Mouse (Mus musculus) limb, embryonic 13.5 days (tissue): ENCODE results near the gene Grid1. TPM values are rescaled to one million over a fixed set of nuclear protein-coding genes. Genes with fewer than 3 reads are reported as not detected.
A peak's percentile ranks its signal among the peaks of the same experiment; 100 is the strongest.

Source experiments
- ATAC-seq: fragments of 200-750 bp; cut with Nextera tagmentation; 2 replicates; pipeline ENCODE4 v1.8.0; 2017; ENCODE audit warnings: low read depth, moderate number of reproducible peaks, moderate TSS enrichment; ENCODE audit not compliant: low FRiP score
- H3K27ac ChIP-seq: fragments of 300-500 bp; sonication (generic); 2 replicates; pipeline ENCODE4 v1.5.1; 2015; ENCODE audit warnings: inconsistent platforms, mild to moderate bottlenecking, moderate library complexity
- H3K27me3 ChIP-seq: fragments of 300-500 bp; sonication (generic); 2 replicates; pipeline ENCODE4 v1.6.1; 2015; ENCODE audit warnings: mild to moderate bottlenecking, inconsistent platforms
- H3K36me3 ChIP-seq: fragments of 300-500 bp; sonication (generic); 2 replicates; pipeline ENCODE4 v1.6.1; 2015; ENCODE audit warnings: inconsistent platforms, mild to moderate bottlenecking, moderate library complexity
- H3K4me1 ChIP-seq: fragments of 300-500 bp; sonication (generic); 2 replicates; pipeline ENCODE4 v1.6.1; 2015; ENCODE audit warnings: inconsistent platforms
- H3K4me2 ChIP-seq: fragments of 300-500 bp; sonication (generic); replicated peaks from 2 replicates; pipeline ENCODE4 v1.6.1; 2015; ENCODE audit warnings: inconsistent platforms, mild to moderate bottlenecking, moderate library complexity
- H3K4me3 ChIP-seq: fragments of 300-500 bp; sonication (generic); 2 replicates; pipeline ENCODE4 v1.5.1; 2015; ENCODE audit warnings: moderate library complexity, mild to moderate bottlenecking, inconsistent platforms
- H3K9ac ChIP-seq: fragments of 300-500 bp; sonication (generic); 2 replicates; pipeline ENCODE4 v1.6.1; 2015; ENCODE audit warnings: mild to moderate bottlenecking, inconsistent platforms
- H3K9me3 ChIP-seq: fragments of 300-500 bp; sonication (generic); 2 replicates; pipeline ENCODE4 v1.6.1; 2016; ENCODE audit warnings: inconsistent platforms
- WGBS: fragments of 180-500 bp; shearing (Covaris S2); methylation state at CpG from one replicate; pipeline ENCODE4 v1.1.7; 2015; 5-methylcytosine and 5-hydroxymethylcytosine counted together
- polyA plus RNA-seq: library from polyadenylated mRNA; unstranded; fragments of >200 nt; fragmentation: Nextera tagmentation; extraction: Ambion mirVana; gene quantifications from 2 replicates; pipeline ENCODE4 v1.2.1, GENCODE M21; 2015

Gene Grid1
- polyA plus RNA-seq, 1 experiment from 2014 or later, result 0.50 TPM

DNA sequence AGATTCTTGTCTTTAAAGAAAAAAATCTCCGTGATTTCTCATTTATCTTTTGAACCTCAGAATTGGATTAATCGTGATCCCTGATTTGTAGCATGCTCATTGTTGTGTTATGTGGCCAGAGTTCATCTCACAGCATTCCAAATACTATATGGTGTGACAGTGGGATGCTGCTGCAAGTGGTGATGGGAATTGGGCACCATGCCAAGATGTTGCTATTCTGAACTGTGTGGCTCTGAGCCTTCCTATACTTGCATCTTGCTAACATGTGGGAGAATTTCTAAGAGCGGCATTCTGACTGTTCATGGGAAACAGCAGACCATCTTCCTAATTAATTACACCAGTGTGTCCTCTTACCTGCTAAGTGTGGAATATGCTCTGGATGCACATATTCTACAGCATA lies 332.5 kb downstream of the Grid1 start:
- H3K27me3 ChIP-seq, result no peaks in the 10 kb centered on the region
- no peak overlapping the region for H3K4me3 ChIP-seq
- no peak overlapping the region for H3K9ac ChIP-seq
- H3K36me3 ChIP-seq, result no peaks in the 10 kb centered on the region
- no peak overlapping the region for H3K4me2 ChIP-seq
- H3K27ac ChIP-seq, result no peak overlapping the region
- ATAC-seq, result no peak; the same call in 1 of the 2 replicates
- 0 out of 2 replicates have a peak, but pooled peaks cover 5% of the 10 kb centered on the region for H3K4me1 ChIP-seq
- H3K9me3 ChIP-seq, result no peaks in the 10 kb centered on the region
- WGBS, result 80% methylated on average over 3 of the region's 3 CpGs

DNA sequence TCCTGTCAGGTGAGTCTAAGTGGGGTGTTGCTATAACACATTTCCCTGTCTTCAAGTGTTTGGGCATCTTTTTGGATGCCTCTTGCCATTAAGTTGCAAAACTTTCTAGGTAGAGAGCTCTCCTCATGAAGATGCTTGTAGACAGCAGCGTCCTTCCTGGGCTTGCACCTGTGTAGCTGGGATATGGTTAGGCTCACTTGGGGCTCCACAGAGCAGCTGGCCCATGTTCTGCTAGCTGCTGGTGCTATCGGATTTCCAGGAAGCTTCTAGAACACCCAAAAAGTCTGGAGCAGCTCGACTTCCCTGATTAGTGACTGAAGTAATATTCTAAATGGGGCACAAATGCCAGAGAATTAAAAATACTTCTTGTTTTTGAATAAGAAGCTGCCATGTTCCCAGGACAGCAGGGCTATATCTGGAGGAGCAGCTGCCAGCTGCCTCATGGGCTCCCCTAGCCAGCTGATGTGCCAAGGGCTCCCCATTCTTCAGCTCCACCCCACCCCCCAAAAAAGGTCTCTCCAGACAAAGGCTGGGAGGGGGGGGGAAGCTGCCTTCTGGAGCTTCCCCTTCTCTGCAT lies 333.9 kb downstream of the Grid1 start:
- H3K9me3 ChIP-seq, result no peaks in the 10 kb centered on the region
- 52% methylated on average over 3 of the region's 3 CpGs for WGBS
- 0 out of 2 replicates have a peak, but pooled peaks cover 5% of the 10 kb centered on the region for H3K4me1 ChIP-seq
- H3K27me3 ChIP-seq, result no peaks in the 10 kb centered on the region
- H3K4me3 ChIP-seq, result no peak overlapping the region
- no peak overlapping the region for H3K27ac ChIP-seq
- no peaks in the 10 kb centered on the region for H3K36me3 ChIP-seq
- ATAC-seq, result 0 out of 2 replicates have a peak, but pooled peaks have one; percentile 21
- no peak overlapping the region for H3K4me2 ChIP-seq
- H3K9ac ChIP-seq, result no peak overlapping the region

DNA sequence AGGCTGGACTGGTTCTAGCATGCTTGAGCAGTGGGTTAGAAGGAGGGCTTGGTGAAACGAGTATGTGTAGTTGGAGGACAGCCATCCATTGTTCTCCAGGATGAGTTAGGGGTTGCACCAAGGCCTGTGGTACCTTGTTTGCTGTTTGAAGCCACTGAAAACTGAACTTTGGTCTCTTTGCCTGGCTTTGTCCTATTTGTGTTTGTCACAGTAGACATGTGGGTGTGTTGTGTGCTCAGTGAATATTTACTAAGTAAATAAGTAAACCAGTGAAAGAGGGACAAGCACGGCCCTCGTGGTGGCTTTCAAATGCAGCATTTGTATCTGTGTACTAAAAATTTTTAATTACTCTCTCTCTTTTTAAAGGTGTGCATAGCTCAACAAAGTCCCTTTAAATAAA lies 334.5 kb downstream of the Grid1 start:
- Histone ChIP-seq H3K9ac (no peak overlapping the region), H3K4me3 (no peak overlapping the region), H3K9me3 (no peaks in the 10 kb centered on the region), H3K4me2 (no peak overlapping the region), H3K4me1 (0 out of 2 replicates have a peak, but pooled peaks cover 5% of the 10 kb centered on the region), H3K27me3 (no peaks in the 10 kb centered on the region), H3K27ac (no peak overlapping the region), H3K36me3 (no peaks in the 10 kb centered on the region)
- WGBS, result 46% methylated on average over 3 of the region's 3 CpGs
- peak; percentile 52; the same call in 1 of the 2 replicates for ATAC-seq

DNA sequence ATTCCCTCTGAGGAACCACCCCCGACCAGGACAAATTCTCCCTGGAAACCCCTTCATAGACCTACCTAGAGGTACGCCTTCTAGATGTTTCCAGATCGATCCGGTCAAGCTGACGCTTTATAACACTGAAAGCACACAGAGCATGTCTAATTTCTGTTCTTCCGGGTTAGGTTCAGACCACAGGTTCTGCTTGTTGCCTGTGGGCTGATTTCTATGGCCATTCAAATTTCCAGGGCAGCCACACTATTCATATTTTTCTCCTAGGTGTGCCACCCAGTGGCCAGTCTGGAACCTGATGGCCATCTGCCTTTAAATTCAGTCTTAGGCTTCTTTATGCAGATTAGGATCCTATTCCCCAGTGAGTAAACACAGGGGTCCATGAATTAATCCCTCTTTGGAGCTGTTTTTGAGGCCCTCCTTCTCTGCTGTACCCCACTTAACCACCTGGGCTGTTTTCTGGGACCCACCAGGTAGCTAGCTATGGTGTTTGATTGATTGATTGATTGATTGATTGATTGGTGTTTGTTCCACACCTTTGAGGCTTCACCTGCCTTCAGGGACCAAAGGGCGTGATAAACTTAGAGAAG lies 337.3 kb downstream of the Grid1 start:
- no peak overlapping the region for H3K4me2 ChIP-seq
- 83% methylated on average over 7 of the region's 7 CpGs for WGBS

DNA sequence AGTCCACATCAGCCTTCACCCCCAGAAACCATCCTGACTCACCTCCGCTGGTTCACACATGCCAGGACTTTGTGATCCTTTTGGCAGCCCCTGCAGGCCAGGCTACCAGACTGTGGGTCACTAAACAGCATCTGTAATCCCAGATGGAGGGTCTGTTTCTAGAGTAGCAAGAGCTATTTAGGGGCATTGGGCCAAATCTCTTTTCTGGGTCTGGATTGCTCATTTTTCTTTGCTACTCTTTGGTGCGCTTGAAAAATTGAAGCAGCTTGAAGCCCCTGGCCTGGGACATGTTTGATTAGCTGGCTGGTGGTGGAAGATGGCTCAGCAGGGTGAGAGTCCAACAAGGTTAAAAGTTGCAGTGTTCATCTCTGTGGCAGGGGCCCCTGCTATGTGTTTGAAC lies 339.4 kb downstream of the Grid1 start:
- H3K9me3 ChIP-seq, result no peaks in the 10 kb centered on the region
- no peak overlapping the region for H3K27ac ChIP-seq
- no peaks in the 10 kb centered on the region for H3K27me3 ChIP-seq
- WGBS, result 79% methylated on average over 2 of the region's 2 CpGs
- no peak overlapping the region for H3K9ac ChIP-seq
- no peak for ATAC-seq
- no peak overlapping the region for H3K4me3 ChIP-seq
- H3K36me3 ChIP-seq, result no peaks in the 10 kb centered on the region
- H3K4me2 ChIP-seq, result no peak overlapping the region
- H3K4me1 ChIP-seq, result 0 out of 2 replicates have a peak, but pooled peaks cover under 1% of the 10 kb centered on the region

More for the DNA sequence above, 337.3 kb downstream of the Grid1 start:
- Histone ChIP-seq H3K4me3 (no peak overlapping the region), H3K27me3 (no peaks in the 10 kb centered on the region), H3K9ac (no peak overlapping the region), H3K9me3 (no peaks in the 10 kb centered on the region), H3K36me3 (no peaks in the 10 kb centered on the region), H3K4me1 (0 out of 2 replicates have a peak, but pooled peaks cover 5% of the 10 kb centered on the region), H3K27ac (no peak overlapping the region)
- ATAC-seq, result no peak

DNA sequence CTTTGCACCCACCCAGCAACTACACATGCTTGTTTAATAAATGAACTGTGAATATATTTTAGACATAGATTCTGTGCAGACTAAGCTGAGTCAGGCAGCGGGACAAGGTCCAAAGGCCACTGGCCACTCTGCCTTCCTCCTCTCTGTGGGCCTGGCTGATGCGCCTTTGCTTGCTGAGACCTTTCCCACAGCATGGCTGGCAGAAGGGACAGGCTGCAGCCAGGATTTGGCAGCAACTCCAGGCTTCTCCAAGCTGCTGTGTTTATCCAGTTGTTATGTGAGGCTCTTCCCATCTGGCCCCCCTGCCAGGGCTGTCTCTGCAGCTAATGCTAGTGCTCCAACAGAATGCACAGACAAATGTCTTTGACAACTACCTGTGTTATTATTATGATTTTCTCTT lies 347.5 kb downstream of the Grid1 start:
- Histone ChIP-seq H3K36me3 (no peaks in the 10 kb centered on the region), H3K4me3 (no peak overlapping the region), H3K27me3 (no peaks in the 10 kb centered on the region), H3K9me3 (no peaks in the 10 kb centered on the region), H3K4me2 (no peak overlapping the region), H3K4me1 (no peaks in the 10 kb centered on the region), H3K27ac (no peak overlapping the region), H3K9ac (no peak overlapping the region)
- WGBS, result 90% methylated on average over 2 of the region's 2 CpGs
- no peak for ATAC-seq

DNA sequence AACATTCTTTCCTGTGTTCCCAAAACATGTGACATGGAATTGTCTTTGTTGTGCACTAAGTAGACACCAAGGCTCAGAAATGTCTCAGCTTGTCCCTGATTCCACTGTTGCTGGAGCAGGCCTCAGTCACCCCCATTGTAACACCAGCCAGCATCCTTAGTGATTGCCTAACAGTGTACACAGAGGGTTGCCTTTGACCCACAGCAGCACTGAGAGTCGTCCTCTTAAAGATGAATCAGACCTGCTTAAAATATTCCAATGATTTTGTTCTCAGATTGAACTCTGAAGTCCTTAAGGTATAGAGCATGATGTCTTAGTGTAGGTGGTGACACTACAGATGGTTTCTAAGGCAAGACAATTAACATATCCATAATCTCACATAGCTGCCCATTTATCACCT lies 354.0 kb downstream of the Grid1 start:
- H3K9ac ChIP-seq, result no peak overlapping the region
- no peak overlapping the region for H3K4me2 ChIP-seq
- 73% methylated on average over 1 of the region's 1 CpGs for WGBS

DNA sequence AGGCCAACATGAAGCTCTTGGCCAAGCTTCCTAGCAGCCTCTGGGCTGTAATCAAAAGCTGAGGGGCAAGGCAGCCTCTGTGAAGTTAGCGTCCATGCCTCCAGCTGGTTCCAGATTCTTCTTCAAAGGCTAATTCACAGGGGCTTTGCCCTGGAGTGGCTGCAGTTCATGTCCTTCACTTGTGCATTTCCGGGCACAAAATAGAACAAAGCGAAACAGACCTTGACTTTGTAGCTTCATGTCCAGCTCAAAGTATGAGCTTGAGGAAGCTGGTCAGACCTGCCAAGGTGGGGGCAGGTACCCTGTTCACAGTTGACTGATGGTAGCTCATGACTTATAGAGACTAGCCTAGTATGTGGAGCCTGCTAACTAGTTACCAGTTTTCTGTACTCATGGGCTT lies 356.1 kb downstream of the Grid1 start:
- Histone ChIP-seq H3K4me2 (no peak overlapping the region), H3K27me3 (no peaks in the 10 kb centered on the region)
- WGBS, result 91% methylated on average over 3 of the region's 3 CpGs

More for the DNA sequence above, 354.0 kb downstream of the Grid1 start:
- H3K27me3 ChIP-seq, result no peaks in the 10 kb centered on the region
- no peaks in the 10 kb centered on the region for H3K9me3 ChIP-seq
- no peaks in the 10 kb centered on the region for H3K4me1 ChIP-seq
- H3K36me3 ChIP-seq, result no peaks in the 10 kb centered on the region
- no peak overlapping the region for H3K4me3 ChIP-seq
- H3K27ac ChIP-seq, result no peak overlapping the region
- no peak for ATAC-seq

DNA sequence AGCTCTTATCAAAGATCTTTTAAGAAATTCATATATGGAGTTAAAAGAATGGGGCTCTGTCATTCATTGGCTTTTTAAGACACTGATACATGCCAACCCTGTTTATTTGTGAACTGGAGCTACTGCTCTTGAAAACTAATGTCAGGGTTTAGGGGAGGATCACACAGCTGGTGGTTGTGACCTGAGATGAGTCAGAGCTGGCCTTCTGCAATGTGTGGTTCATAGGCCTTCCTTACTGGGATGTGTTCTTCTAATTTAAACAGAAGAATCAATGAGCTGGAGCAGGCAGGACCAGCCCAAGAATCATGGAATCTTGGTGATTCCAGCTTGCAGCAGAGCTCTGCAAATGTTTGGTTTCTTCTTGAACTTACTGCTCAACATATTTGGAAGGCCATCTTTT lies 359.2 kb downstream of the Grid1 start:
- Histone ChIP-seq H3K4me1 (no peaks in the 10 kb centered on the region), H3K4me2 (no peak overlapping the region), H3K27ac (no peak overlapping the region), H3K36me3 (no peaks in the 10 kb centered on the region), H3K27me3 (no peaks in the 10 kb centered on the region), H3K4me3 (no peak overlapping the region), H3K9me3 (no peaks in the 10 kb centered on the region), H3K9ac (no peak overlapping the region)
- ATAC-seq, result no peak

More for the DNA sequence above, 356.1 kb downstream of the Grid1 start:
- Histone ChIP-seq H3K4me1 (no peaks in the 10 kb centered on the region), H3K36me3 (no peaks in the 10 kb centered on the region), H3K4me3 (no peak overlapping the region), H3K9ac (no peak overlapping the region), H3K27ac (no peak overlapping the region), H3K9me3 (no peaks in the 10 kb centered on the region)
- no peak for ATAC-seq

DNA sequence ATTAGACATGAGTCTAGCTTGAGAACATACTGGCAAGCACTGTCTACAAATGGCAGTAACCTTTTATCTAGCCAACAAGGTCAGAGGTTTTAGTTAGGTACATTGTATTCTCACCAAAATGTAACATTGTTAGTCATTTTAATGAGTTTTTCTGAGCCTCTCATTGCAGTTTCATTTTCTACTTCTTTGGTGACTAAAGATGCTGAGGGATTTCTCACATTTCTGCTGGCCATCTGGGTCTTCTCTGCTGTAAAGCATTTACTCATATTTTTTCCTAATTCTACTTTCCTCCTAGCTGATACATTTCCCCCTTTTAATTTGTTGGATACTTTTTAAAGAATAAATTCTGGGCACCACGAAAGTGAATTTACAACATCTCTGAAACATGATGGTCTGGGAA lies 365.5 kb downstream of the Grid1 start:
- H3K9ac ChIP-seq, result no peak overlapping the region
- 71% methylated on average over 1 of the region's 1 CpGs for WGBS
- H3K4me1 ChIP-seq, result no peaks in the 10 kb centered on the region
- no peaks in the 10 kb centered on the region for H3K9me3 ChIP-seq
- H3K4me2 ChIP-seq, result no peak overlapping the region
- no peak for ATAC-seq
- H3K36me3 ChIP-seq, result no peaks in the 10 kb centered on the region
- no peak overlapping the region for H3K4me3 ChIP-seq
- H3K27ac ChIP-seq, result no peak overlapping the region
- H3K27me3 ChIP-seq, result no peaks in the 10 kb centered on the region

DNA sequence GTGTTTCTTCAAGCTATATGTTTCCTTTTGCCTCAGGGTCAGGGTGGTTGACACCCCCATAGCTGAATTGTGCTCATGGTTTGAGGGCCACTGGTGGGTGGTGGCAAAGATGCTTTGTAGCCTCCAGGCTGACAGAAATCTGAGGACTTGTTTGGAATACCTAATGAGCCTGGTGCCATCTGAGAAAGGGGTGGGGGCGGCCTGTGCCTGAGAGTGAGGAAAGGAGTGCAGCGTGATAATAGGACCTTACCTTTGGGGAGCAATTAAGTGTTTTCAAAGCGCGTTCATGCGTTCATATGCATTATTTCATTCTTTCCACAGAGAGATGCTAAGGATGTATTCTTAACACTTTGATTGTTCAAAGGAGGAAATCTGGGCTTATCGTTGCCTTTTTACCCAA lies 372.3 kb downstream of the Grid1 start:
- Histone ChIP-seq H3K4me1 (no peaks in the 10 kb centered on the region), H3K9ac (no peak overlapping the region), H3K4me3 (no peak overlapping the region), H3K36me3 (no peaks in the 10 kb centered on the region), H3K27me3 (no peaks in the 10 kb centered on the region), H3K27ac (no peak overlapping the region), H3K9me3 (no peaks in the 10 kb centered on the region), H3K4me2 (no peak overlapping the region)
- ATAC-seq, result no peak
- 80% methylated on average over 6 of the region's 6 CpGs for WGBS

DNA sequence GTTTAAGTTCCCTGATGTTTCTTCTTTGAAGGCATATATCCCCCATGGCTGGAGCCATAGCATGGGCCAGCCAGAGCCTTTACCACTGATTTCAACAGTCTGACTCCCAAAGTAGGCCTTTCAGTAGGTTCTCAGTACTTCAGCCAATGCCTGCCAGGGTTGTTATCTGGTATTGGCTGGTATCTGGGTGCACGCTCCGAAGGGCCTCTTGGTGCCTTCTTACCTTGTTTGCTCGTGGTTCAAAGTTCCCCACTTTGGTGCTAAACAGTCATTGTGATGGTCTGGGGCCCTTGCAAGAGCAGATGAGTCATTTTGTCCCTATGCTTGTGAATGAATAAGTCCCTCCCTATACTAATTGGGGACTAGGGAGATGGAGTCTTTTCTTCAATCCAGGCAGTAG lies 377.5 kb downstream of the Grid1 start:
- WGBS, result 80% methylated on average over 3 of the region's 3 CpGs
- Histone ChIP-seq H3K9me3 (no peaks in the 10 kb centered on the region), H3K4me3 (no peak overlapping the region), H3K27me3 (no peaks in the 10 kb centered on the region), H3K27ac (no peak overlapping the region), H3K36me3 (no peaks in the 10 kb centered on the region), H3K4me1 (no peaks in the 10 kb centered on the region), H3K9ac (no peak overlapping the region), H3K4me2 (no peak overlapping the region)
- ATAC-seq, result no peak

DNA sequence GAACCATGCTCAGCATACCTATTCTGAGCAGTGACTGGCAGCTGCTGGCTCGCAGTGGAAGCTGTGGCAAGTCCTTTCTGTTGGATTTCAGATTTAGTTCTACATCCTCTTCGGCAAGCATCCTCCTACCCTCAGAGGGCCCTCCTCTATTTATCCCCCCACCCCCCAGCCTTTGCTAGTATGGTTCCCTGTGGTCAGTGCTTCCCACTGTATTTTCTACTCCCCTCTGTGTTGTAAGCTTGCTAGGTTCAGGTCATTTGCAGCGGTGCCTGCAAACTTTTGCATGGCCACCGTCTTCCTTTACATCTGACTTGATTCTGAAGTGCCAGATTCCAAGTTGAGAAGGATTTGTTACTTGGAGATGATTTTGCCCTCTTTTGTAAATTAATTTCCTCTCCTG lies 378.5 kb downstream of the Grid1 start:
- WGBS, result 84% methylated on average over 4 of the region's 4 CpGs
- no peak overlapping the region for H3K4me3 ChIP-seq
- H3K27ac ChIP-seq, result no peak overlapping the region
- no peak overlapping the region for H3K4me2 ChIP-seq
- ATAC-seq, result no peak
- no peak overlapping the region for H3K9ac ChIP-seq
- no peaks in the 10 kb centered on the region for H3K4me1 ChIP-seq
- H3K36me3 ChIP-seq, result no peaks in the 10 kb centered on the region
- no peaks in the 10 kb centered on the region for H3K27me3 ChIP-seq
- no peaks in the 10 kb centered on the region for H3K9me3 ChIP-seq
